Mouse (Mus musculus) neural tube, embryonic 13.5 days (tissue): ENCODE results near the gene Ubn1. TPM values are rescaled to one million over a fixed set of nuclear protein-coding genes. Genes with fewer than 3 reads are reported as not detected.

Experiments
- ATAC-seq: fragments of 200-750 bp; cut with Nextera tagmentation; 2 replicates; pipeline ENCODE4 v1.8.0; 2017; ENCODE audit warnings: low read depth, mild to moderate bottlenecking, moderate TSS enrichment, moderate library complexity
- H3K27ac ChIP-seq: fragments of 300-500 bp; sonication (generic); replicated peaks from 2 replicates; pipeline ENCODE4 v1.5.1; 2015; ENCODE audit warnings: moderate library complexity, mild to moderate bottlenecking, inconsistent platforms
- H3K27me3 ChIP-seq: fragments of 300-500 bp; sonication (generic); 2 replicates; pipeline ENCODE4 v1.6.1; 2015; ENCODE audit warnings: mild to moderate bottlenecking, inconsistent platforms
- H3K36me3 ChIP-seq: fragments of 300-500 bp; sonication (generic); 2 replicates; pipeline ENCODE4 v1.6.1; 2015; ENCODE audit warnings: mild to moderate bottlenecking, inconsistent platforms
- H3K4me1 ChIP-seq: fragments of 300-500 bp; sonication (generic); replicated peaks from 2 replicates; pipeline ENCODE4 v1.6.1; 2015; ENCODE audit warnings: inconsistent platforms
- H3K4me2 ChIP-seq: fragments of 300-500 bp; sonication (generic); 2 replicates; pipeline ENCODE4 v1.6.1; 2015; ENCODE audit warnings: inconsistent platforms, mild to moderate bottlenecking, moderate library complexity
- H3K4me3 ChIP-seq: fragments of 300-500 bp; sonication (generic); 2 replicates; pipeline ENCODE4 v1.5.1; 2015; ENCODE audit warnings: mild to moderate bottlenecking, inconsistent platforms
- H3K9ac ChIP-seq: fragments of 300-500 bp; sonication (generic); 2 replicates; pipeline ENCODE4 v1.6.1; 2015; ENCODE audit warnings: moderate library complexity, mild to moderate bottlenecking, inconsistent platforms
- H3K9me3 ChIP-seq: fragments of 300-500 bp; sonication (generic); 2 replicates; pipeline ENCODE4 v1.6.1; 2016; ENCODE audit warnings: inconsistent platforms
- WGBS: fragments of 180-500 bp; shearing (Covaris S2); methylation state at CpG from one replicate; pipeline ENCODE4 v1.1.7; 2015; 5-methylcytosine and 5-hydroxymethylcytosine counted together
- polyA plus RNA-seq: library from polyadenylated mRNA; unstranded; fragments of >200 nt; fragmentation: Nextera tagmentation; extraction: Ambion mirVana; gene quantifications from 2 replicates; pipeline ENCODE4 v1.2.1, GENCODE M21; 2015

The Ubn1 gene
- polyA plus RNA-seq, result 16.0 and 16.6 TPM in 2 replicates

DNA sequence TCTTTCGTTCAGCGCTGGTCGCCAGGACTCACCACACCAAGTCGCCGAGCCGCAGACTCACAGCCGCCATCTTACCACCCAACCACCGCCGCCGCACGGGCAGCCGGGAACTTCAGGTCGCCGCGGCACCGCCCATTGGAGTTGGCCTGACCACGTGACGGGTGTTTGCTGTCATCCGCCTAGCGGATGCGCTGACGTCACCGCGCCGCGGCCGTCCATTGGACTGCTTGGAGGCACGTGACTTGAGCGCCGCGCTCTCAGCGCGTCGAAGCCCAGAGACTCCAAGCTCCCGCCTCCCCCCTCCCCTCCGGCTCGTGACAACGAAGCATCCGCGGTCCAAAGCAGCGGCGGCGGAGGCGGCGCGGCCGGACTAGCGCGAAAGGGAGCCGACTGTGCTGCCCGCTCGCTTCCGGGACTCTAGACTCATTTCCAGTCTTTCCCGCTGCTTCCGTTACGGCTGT lies at the start of gene Ubn1, which contains the start of gene Glyr1:
Gene Ubn1, plus strand, starts transcription at position 284 of the 461 bp plus-strand sequence.
Gene Glyr1, minus strand, starts transcription at position 90 of the 461 bp plus-strand sequence.
- peak; percentile 100 for ATAC-seq
- Histone ChIP-seq H3K27me3 (no peaks in the 10 kb centered on the region), H3K4me1 (peaks cover 43% of the 10 kb centered on the region), H3K4me3 (peak within 1 kb of the TSS; percentile 99), H3K36me3 (peaks cover 37% of the 10 kb centered on the region), H3K4me2 (peak within 1 kb of the TSS; percentile 98), H3K27ac (peak within 1 kb of the TSS; percentile 97), H3K9me3 (no peaks in the 10 kb centered on the region), H3K9ac (peak within 1 kb of the TSS; percentile 95)
- WGBS, result under 1% methylated on average over 54 of the region's 56 CpGs

DNA sequence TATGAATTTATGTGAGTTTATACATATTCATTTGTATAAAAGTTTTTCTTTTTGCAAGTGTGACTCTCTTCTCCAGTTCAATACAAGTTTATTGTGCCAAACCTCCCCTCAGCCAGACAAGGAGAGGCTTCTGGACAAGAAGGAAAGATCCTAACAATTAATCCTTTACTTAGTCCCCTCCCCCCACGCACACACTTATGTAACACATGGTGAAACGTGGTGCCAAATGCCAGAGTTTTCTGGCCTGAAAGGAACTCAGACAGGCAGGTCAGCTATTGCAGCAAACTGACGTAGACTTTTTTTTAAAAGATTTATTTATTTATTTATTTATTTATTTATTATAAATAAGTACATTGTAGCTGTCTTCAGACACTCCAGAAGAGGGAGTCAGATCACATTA lies 49.2 kb upstream of the Ubn1 start:
- Histone ChIP-seq H3K4me3 (no peak overlapping the region), H3K27ac (no peak overlapping the region), H3K4me2 (no peak overlapping the region), H3K36me3 (no peaks in the 10 kb centered on the region), H3K9me3 (no peaks in the 10 kb centered on the region), H3K9ac (no peak overlapping the region), H3K27me3 (no peaks in the 10 kb centered on the region), H3K4me1 (no peaks in the 10 kb centered on the region)
- ATAC-seq, result no peak
- WGBS, result 71% methylated on average over 3 of the region's 3 CpGs

DNA sequence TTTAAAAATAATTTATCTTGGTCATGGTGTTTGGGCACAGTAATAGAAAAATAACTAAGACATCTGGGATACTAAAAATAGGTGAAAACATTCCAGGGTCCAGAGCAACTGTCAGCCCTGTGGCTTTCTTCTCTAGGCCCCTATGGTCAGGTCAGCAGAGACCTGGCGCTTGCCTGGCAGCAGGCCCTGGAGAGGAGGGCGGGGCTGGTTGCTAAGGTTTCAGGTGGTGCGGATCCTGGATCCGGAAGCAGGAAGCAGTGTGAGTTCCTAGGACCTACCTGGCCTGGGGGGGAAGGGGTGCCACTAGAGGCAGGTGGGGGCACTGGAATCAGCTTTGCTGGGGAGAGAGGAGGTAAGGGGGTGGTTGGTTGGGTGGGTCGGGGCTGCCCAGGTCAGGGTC lies 42.8 kb upstream of the Ubn1 start, which contains the start of gene Smim22:
Gene Smim22, plus strand, starts transcription at position 222 of the 400 bp plus-strand sequence.
- H3K36me3 ChIP-seq, result peaks cover 25% of the 10 kb centered on the region
- H3K27me3 ChIP-seq, result no peaks in the 10 kb centered on the region
- ATAC-seq, result no peak

DNA sequence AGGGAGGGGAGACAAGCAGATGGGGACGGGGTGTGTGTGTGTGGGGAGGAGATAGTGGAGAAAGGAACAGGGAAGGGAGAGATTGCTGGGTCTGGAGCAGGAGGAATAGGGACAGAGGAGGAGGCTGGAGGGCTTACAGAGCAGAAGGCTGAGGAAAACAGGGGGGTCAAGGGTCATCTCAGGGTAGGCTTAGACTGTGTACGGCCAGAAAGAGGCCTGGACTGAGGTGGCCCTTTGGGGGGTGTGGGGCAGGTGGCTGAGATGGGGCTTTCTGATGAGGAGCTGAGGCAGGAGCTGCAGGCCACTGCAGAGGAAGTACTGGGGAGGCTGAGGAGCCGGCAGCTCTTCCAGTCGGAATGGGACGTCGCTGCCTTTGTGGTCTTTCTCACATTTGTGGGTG lies 42.4 kb upstream of the Ubn1 start:
- H3K36me3 ChIP-seq, result peaks cover 25% of the 10 kb centered on the region
- H3K27me3 ChIP-seq, result no peaks in the 10 kb centered on the region
- H3K27ac ChIP-seq, result no peak overlapping the region
- H3K9ac ChIP-seq, result no peak overlapping the region
- no peak overlapping the region for H3K4me3 ChIP-seq
- no peaks in the 10 kb centered on the region for H3K9me3 ChIP-seq
- H3K4me1 ChIP-seq, result peaks cover 17% of the 10 kb centered on the region
- no peak for ATAC-seq
- no peak overlapping the region for H3K4me2 ChIP-seq
- 53% methylated on average over 6 of the region's 6 CpGs for WGBS

More for the DNA sequence above, 42.8 kb upstream of the Ubn1 start, which contains the start of gene Smim22:
- WGBS, result 60% methylated on average over 5 of the region's 5 CpGs
- Histone ChIP-seq H3K9me3 (no peaks in the 10 kb centered on the region), H3K4me3 (no peak within 1 kb of the TSS), H3K9ac (no peak within 1 kb of the TSS), H3K4me1 (peaks cover 13% of the 10 kb centered on the region), H3K27ac (no peak within 1 kb of the TSS), H3K4me2 (no peak within 1 kb of the TSS)

DNA sequence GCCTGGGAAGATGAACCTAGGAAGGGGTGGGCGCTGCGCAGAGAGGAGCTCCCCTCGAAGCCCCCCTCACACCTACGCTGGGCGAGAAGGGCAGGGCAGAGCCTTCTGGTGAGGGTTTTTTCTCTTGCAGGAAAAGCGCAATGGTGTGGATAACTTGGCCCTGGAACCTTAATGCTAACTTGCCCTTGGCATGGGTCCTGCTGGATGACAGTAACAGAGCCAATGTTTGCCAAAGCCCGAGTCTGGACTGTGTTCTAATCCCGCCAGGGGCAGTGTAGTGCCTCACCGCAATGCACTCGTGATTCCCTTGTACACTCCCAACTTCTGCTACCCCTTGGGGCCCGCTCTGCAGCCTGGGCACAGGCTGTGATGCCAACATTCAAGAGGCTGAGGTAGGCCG lies 41.8 kb upstream of the Ubn1 start:
- Histone ChIP-seq H3K4me3 (no peak overlapping the region), H3K27me3 (no peaks in the 10 kb centered on the region), H3K27ac (no peak overlapping the region), H3K9ac (no peak overlapping the region), H3K36me3 (peaks cover 25% of the 10 kb centered on the region), H3K4me1 (peaks cover 22% of the 10 kb centered on the region), H3K4me2 (no peak overlapping the region), H3K9me3 (no peaks in the 10 kb centered on the region)
- ATAC-seq, result no peak
- 84% methylated on average over 12 of the region's 12 CpGs for WGBS

DNA sequence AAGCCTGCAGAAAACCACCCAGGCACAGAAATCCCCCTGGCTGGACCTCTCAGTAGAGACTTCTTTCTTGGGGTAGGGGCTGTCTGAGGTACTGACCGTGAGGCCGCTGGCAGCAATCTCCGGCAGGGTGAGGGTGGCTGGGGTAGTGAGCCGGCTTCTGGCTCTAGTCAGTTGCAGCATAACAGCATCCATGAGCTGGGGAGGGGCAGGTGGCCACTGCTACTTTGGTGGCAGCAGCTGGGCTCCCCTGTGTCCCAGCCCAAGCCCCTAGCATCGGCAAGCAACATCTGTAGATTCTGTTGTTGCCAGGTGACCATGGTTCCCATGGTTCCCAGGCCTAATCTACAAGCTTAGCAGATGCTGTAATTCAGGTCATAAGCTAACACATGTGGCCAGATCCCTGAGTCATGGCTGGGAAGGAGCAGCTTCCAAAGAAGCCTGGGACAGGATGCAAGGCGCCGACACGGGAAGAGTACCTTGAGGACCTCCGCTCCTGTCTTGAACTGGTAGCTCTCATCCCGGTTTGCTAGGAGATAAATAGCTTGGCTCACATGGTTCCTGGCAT lies 39.4 kb upstream of the Ubn1 start:
- Histone ChIP-seq H3K4me2 (no peak overlapping the region), H3K4me1 (peaks cover 22% of the 10 kb centered on the region), H3K4me3 (no peak overlapping the region), H3K36me3 (peaks cover 38% of the 10 kb centered on the region), H3K27ac (no peak overlapping the region), H3K9me3 (no peaks in the 10 kb centered on the region), H3K27me3 (no peaks in the 10 kb centered on the region), H3K9ac (no peak overlapping the region)
- no peak for ATAC-seq
- 86% methylated on average over 10 of the region's 10 CpGs for WGBS

DNA sequence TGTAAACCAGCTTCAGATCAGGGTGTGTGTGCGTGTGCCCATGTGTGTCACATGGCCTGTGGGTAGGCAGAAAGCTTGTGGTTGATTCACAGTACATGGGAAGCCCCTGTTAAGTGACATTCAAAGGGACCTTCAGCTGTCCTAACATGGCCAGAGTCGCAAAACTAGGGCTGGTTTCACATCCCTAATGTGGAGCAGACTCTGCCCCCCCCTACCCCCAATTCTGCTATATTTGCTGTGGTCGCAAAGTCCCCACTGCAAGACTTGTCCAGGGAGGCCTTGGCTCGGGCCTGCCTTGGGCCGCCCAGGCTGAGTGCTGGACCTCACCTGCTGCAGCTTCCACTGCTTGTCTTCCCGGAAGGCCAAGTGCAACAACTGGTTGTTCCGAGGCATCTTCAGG lies 38.6 kb upstream of the Ubn1 start:
- 89% methylated on average over 7 of the region's 7 CpGs for WGBS

DNA sequence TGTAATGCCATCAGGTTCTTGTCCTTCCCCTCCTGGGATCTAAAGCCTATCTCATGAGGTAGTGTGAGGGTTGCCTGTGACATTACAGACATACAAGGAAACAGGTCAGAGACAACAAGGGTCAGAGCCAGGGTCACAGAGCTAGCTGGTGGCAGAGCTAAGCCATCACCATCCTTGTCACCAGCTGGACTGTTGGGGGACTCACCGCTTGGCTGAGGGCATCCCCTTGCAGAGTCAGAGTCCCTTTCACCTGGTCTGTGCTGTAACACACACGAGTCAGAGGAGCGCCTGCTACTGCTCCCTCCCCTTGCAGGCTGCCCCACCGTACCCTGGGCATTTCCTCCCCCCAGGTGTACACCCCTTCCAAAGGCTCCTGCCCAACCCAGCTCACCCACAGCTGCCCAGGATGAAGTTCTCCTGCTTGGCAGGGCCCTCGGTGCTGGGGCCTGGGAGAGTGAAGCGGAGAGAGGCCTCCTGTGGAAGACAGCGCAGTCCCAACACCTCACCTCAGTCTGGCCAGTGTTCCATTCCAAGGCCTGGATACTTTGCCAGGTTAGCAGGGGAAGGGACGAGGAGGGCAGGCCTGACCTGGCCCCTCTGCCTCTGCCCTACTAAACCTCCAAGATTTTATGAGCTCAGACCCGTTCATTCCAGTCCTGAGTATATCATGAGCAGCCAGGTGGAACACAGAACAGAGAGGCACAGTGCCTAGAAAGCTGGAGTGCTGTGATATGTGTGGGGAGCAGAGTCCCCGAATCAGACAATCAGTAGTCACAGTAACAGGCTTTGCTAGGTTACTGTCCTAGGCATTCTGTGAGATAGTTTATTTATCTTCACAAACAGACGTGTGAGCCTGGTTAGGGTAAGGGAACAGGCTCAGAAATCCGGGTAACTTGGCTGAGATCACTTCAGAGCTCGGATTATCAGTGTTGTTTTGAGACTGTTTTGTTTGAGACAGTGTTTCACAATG lies 37.5 kb upstream of the Ubn1 start:
- Histone ChIP-seq H3K27ac (peak overlapping the region; percentile 80), H3K9me3 (no peaks in the 10 kb centered on the region), H3K27me3 (no peaks in the 10 kb centered on the region), H3K4me3 (peak overlapping the region; percentile 56), H3K4me1 (peaks cover 22% of the 10 kb centered on the region), H3K9ac (peak overlapping the region; percentile 71), H3K4me2 (peak overlapping the region; percentile 59), H3K36me3 (peaks cover 56% of the 10 kb centered on the region)
- 54% methylated on average over 13 of the region's 13 CpGs for WGBS
- ATAC-seq, result no peak

More for the DNA sequence above, 38.6 kb upstream of the Ubn1 start:
- Histone ChIP-seq H3K4me3 (no peak overlapping the region), H3K4me2 (no peak overlapping the region), H3K9me3 (no peaks in the 10 kb centered on the region), H3K36me3 (peaks cover 46% of the 10 kb centered on the region), H3K27ac (no peak overlapping the region), H3K4me1 (peaks cover 22% of the 10 kb centered on the region), H3K27me3 (no peaks in the 10 kb centered on the region), H3K9ac (no peak overlapping the region)
- ATAC-seq, result no peak

DNA sequence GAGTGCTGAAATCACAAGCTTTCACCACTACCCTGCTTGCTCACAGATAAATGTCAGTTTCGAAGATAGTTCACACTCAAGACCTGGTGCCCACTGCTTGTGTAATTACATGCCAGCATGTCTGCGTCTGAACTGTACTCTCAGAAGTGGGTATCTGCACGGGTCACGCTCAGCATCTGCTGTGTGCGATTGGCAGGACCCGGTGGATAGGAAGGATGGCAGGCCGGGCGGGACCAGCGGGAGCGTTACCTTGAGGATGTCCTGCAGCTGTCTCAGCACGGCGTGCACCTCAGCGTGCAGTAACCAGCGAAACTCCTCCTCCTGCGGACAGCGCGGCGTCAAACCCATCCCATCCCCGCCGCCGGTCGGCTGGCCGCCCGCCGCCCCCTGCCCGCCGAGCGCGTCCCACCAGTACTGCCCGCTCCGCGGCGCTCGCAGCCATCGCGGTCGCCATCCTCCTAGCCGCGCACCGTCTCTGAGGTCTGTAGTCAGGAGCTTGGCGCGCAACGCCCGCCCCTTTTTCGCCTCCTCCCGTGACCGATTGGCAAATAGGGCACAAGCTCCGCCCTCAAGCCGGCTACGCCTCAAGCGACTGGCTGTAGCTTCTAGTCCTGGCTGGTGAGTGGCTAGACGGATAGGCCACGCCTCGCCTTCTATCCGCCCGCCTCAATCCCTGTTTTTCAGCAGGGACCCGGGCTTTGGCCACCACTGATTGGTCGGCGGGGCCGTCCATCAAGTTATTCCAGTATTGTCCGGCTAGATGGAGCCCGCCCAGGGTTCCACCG lies 36.6 kb upstream of the Ubn1 start, which contains the start of gene Rogdi:
Gene Rogdi, minus strand, starts transcription at position 500 of the 785 bp plus-strand sequence.
- Histone ChIP-seq H3K4me3 (peak within 1 kb of the TSS; percentile 56), H3K27ac (peak within 1 kb of the TSS; percentile 80), H3K9me3 (no peaks in the 10 kb centered on the region), H3K27me3 (no peaks in the 10 kb centered on the region), H3K4me1 (peaks cover 22% of the 10 kb centered on the region), H3K4me2 (peak within 1 kb of the TSS; percentile 59), H3K36me3 (peaks cover 66% of the 10 kb centered on the region), H3K9ac (peak within 1 kb of the TSS; percentile 71)
- ATAC-seq, result peak; percentile 99
- WGBS, result under 1% methylated on average over 63 of the region's 63 CpGs

DNA sequence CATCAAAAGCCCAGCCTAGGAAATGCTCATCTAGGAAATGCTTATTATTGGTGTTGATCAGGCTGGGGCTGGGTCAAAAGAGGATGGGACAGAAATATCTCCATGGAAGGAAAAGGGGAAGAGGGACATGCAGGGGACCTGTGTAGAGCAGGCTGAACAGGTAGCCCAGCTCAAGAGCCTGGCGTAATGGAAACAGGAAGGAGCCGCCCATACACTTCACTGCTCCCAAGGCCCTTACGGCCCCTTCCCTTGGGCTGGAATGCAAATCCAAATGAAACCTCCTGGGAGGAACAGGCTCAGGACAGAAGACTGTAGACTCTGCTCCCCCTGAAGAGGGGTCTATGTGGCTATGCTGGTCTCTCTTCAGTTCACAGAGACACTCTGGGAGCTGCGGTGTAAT lies 35.3 kb upstream of the Ubn1 start:
- Histone ChIP-seq H3K4me2 (no peak overlapping the region), H3K9ac (no peak overlapping the region), H3K4me3 (no peak overlapping the region), H3K27ac (no peak overlapping the region), H3K27me3 (no peaks in the 10 kb centered on the region), H3K9me3 (no peaks in the 10 kb centered on the region), H3K4me1 (peaks cover 22% of the 10 kb centered on the region), H3K36me3 (peaks cover 71% of the 10 kb centered on the region)
- no peak for ATAC-seq
- 97% methylated on average over 4 of the region's 4 CpGs for WGBS

DNA sequence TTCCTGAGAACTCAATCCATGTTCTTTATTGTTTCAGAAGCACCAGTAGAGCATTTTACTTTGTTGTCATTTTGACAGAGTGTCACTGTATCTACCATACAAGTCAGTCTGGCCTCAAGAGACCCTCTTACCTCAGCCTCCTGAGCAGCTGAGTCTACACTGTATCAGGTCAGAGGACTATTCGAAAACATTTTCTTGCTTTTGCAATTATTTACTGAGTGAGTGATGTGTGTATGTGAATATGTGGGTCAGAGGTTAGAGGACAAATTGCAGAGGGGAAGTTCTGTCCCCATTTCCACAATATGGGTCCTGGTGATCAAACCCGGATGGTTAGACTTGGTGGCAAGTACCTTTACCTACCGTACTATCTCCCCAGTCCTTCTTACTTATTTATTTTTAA lies 25.8 kb upstream of the Ubn1 start:
- Histone ChIP-seq H3K4me1 (no peaks in the 10 kb centered on the region), H3K9ac (no peak overlapping the region), H3K27me3 (no peaks in the 10 kb centered on the region), H3K9me3 (no peaks in the 10 kb centered on the region), H3K4me2 (no peak overlapping the region), H3K36me3 (peaks cover 99% of the 10 kb centered on the region), H3K27ac (no peak overlapping the region), H3K4me3 (no peak overlapping the region)
- 92% methylated on average over 3 of the region's 3 CpGs for WGBS
- no peak for ATAC-seq
